Mouse (Mus musculus): ENCODE results near the gene Crym.
A peak's percentile ranks its signal among the peaks of the same experiment; 100 is the strongest.

Gene Crym

GRCm38 (mm10) chr7:120163581-120164251 is 38.2 kb downstream of the Crym start:
- DNase-seq (ENCODE audit: low read depth, low spot score) = no peak

GRCm38 (mm10) chr7:120158121-120158613 is 43.7 kb downstream of the Crym start:
- DNase-seq (ENCODE audit: low read depth, low spot score) = no peak

GRCm38 (mm10) chr7:120157575-120158061 is 44.3 kb downstream of the Crym start:
- DNase-seq (ENCODE audit: low read depth, low spot score) = no peak

GRCm38 (mm10) chr7:120156841-120157409 is 45.0 kb downstream of the Crym start:
- DNase-seq (ENCODE audit: low read depth, low spot score) = no peak

DNA sequence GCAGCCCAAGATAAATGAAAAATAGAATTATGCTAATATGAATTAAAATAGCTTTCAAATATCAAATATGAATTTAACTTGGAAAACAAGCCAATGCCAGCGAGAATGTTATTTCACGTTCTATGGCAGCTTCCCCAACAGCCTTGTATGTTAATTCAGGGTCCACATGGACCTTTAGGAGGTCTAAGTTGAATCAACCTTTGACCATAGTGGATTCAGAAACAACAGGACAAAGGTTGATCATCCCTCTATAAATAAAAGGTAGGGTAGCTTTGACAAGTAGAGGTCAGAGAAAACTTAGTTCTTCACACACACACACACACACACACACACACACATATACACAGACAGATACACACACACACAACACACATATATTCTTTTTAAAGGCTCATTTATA is 51.0 kb downstream of the Crym start:
- DNase-seq (ENCODE audit: low read depth, low spot score) = no peak

DNA sequence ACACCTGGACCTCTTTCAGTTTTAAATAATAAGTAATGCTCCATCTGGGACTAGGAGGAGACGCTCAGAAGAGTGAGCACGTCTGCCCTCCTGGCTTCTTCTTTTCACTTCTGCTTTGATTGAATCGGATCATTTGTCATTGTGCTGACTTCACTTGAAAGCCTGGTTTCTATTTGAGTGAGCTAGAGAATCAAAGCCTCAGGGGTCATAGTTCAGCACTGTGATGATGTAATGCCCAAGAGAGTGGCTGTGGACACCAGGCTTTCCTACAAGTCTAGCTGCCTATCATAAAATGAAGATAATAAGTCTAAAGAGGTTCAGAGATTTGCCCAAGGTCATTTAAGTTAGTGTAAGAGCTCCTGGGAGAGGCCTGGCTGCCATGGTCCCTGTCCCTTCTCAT is 51.7 kb downstream of the Crym start:
- peak; percentile 8 for DNase-seq (ENCODE audit: low read depth, low spot score)

GRCm38 (mm10) chr7:120145191-120145590 is 56.7 kb downstream of the Crym start, which contains the start of gene Zp2:
Zp2 (minus strand) TSS chr7:120145291.
- DNase-seq (ENCODE audit: low read depth, low spot score) = no peak

GRCm38 (mm10) chr7:120142743-120143142 is 59.2 kb downstream of the Crym start:
- no peak for DNase-seq (ENCODE audit: low read depth, low spot score)
